Mouse (Mus musculus) frontal cortex, postnatal 14 days (tissue): ENCODE data around the gene Nuak2.

Experiments
- DNase-seq, 2 experiments: peaks; one replicate each; pipeline ENCODE4 v3.0.0; 2022; ENCODE audit warnings: low spot score in 2 of 2

The Nuak2 gene

GRCm38 (mm10) chr1:132377811-132378210 is 61.9 kb downstream of the Nuak2 start:
- no peak for DNase-seq

- DNase-seq = no peak
These were observed 64.7 kb downstream of the Nuak2 start for GRCm38 (mm10) chr1:132380550-132381100.

- no peak for DNase-seq
These were observed 66.0 kb downstream of the Nuak2 start for GRCm38 (mm10) chr1:132381929-132382328.
